Mouse (Mus musculus): ENCODE data around the gene Rarb.

Gene Rarb

GRCm38 (mm10) chr14:16434396-16435171 is 384.4 kb downstream of the Rarb start:
- peak; percentile 58 for DNase-seq (ENCODE audit: low spot score)

GRCm38 (mm10) chr14:16433206-16433605 is 385.8 kb downstream of the Rarb start:
- DNase-seq (ENCODE audit: low spot score): no peak

- DNase-seq (ENCODE audit: low spot score): no peak
Measured at GRCm38 (mm10) chr14:16432550-16432949, 386.4 kb downstream of the Rarb start.

- no peak for DNase-seq (ENCODE audit: low spot score)
Measured at GRCm38 (mm10) chr14:16431941-16432499, 386.9 kb downstream of the Rarb start.

- no peak for DNase-seq (ENCODE audit: low spot score)
Measured at GRCm38 (mm10) chr14:16427569-16427968, 391.4 kb downstream of the Rarb start.

- no peak for DNase-seq (ENCODE audit: low spot score)
Measured at GRCm38 (mm10) chr14:16414163-16414562, 404.8 kb downstream of the Rarb start.

GRCm38 (mm10) chr14:16405187-16405586 is 413.8 kb downstream of the Rarb start:
- DNase-seq (ENCODE audit: low spot score): no peak

- DNase-seq (ENCODE audit: low spot score): no peak
Measured at GRCm38 (mm10) chr14:16384783-16385182, 434.2 kb downstream of the Rarb start.

Data from yolk sac, embryonic 10.5 days (tissue).